Comparison of ENCODE assay signal across 39 mouse cellular contexts in genomic region chr5:90880335-90880850, GRCm38 (mm10). TPM values are rescaled to one million over a fixed set of nuclear protein-coding genes. Genes with fewer than 3 reads are reported as not detected.
DNase-seq lines count a peak whose midpoint lies in the region; ATAC-seq lines count a peak whose summit lies in the region.
"Had no signal": no experiment of that assay in that cellular context is flagged by ENCODE, and none has a peak within 500 bp of the region (broad histone marks: within the 10 kb centered on the region; RNA-seq: fewer than 3 reads in every experiment).

No protein-coding gene starts in this region.

- H3K27me3 ChIP-seq in kidney, embryonic 15.5 days, result no peaks in the 10 kb centered on the region
- H3K27me3 ChIP-seq: embryonic facial prominence, embryonic 13.5 days; limb, embryonic 13.5 days; megakaryocyte, embryonic 14.5 days; neural tube, embryonic 15.5 days had no signal

- no peak overlapping the region for H3K9ac ChIP-seq in kidney, embryonic 15.5 days
- H3K9ac ChIP-seq: embryonic facial prominence, embryonic 13.5 days; hindbrain, embryonic 14.5 days; limb, embryonic 13.5 days; neural tube, embryonic 15.5 days had no signal

- H3K4me2 ChIP-seq in kidney, embryonic 15.5 days, result no peak overlapping the region
- H3K4me2 ChIP-seq: embryonic facial prominence, embryonic 13.5 days; heart, embryonic 11.5 days; hindbrain, embryonic 14.5 days; limb, embryonic 13.5 days; liver, embryonic 11.5 days; neural tube, embryonic 15.5 days had no signal

- DNase-seq in adrenal gland, adult (ENCODE audit: inconsistent age in 2 of 2, low spot score in 1 of 2), result peak; percentile 24 to 53
- no peak for DNase-seq in adrenal gland, postnatal 25 days
- no peak for DNase-seq in kidney, postnatal 14 days
- DNase-seq in brain, adult 2 months (ENCODE audit: low read depth, low spot score), result peak; percentile 11
- DNase-seq in cerebellum, postnatal 10 days, result no peak
- no peak for DNase-seq in thymus, postnatal 0 days (ENCODE audit: low spot score)
- DNase-seq: cerebellum, adult 9-10 months; heart, postnatal 36 days; kidney, postnatal 10 days; lung, postnatal 36 days; midbrain, embryonic 14.5 days; retina, postnatal 1 day; right cerebral cortex, postnatal 14 days; thymus, postnatal 14 days had no signal

- WGBS in kidney, embryonic 15.5 days, result 42% methylated on average over 7 of the region's 7 CpGs

- no peaks in the 10 kb centered on the region for H3K4me1 ChIP-seq in kidney, embryonic 15.5 days
- H3K4me1 ChIP-seq: neural tube, embryonic 15.5 days had no signal

- peak; percentile 87 for ATAC-seq in kidney, embryonic 15.5 days (replicated peaks; ENCODE audit: low FRiP score)
- ATAC-seq: forebrain, embryonic 16.5 days; intestine, postnatal 0 days had no signal

- no peak overlapping the region for H3K4me3 ChIP-seq in kidney, embryonic 15.5 days (replicated peaks)
- H3K4me3 ChIP-seq: embryonic facial prominence, embryonic 13.5 days; erythroblast, embryonic 14.5 days; gastrocnemius, adult 2 months; layer of hippocampus, adult 2 months; limb, embryonic 13.5 days; megakaryocyte, embryonic 14.5 days; neural tube, embryonic 15.5 days had no signal

- H3K36me3 ChIP-seq in kidney, embryonic 15.5 days, result no peaks in the 10 kb centered on the region
- H3K36me3 ChIP-seq: embryonic facial prominence, embryonic 13.5 days; limb, embryonic 13.5 days; neural tube, embryonic 15.5 days had no signal

- H3K27ac ChIP-seq in kidney, embryonic 15.5 days, result 0 out of 2 replicates have a peak overlapping the region, but pooled peaks have one; percentile 38
- H3K27ac ChIP-seq: embryonic facial prominence, embryonic 13.5 days; gastrocnemius, adult 2 months; hindbrain, embryonic 14.5 days; layer of hippocampus, adult 2 months; limb, embryonic 13.5 days; neural tube, embryonic 15.5 days had no signal

- no peaks in the 10 kb centered on the region for H3K9me3 ChIP-seq in kidney, embryonic 15.5 days (replicated peaks)
- H3K9me3 ChIP-seq: embryonic facial prominence, embryonic 13.5 days; limb, embryonic 13.5 days; megakaryocyte, embryonic 14.5 days; neural tube, embryonic 15.5 days had no signal

RNA-seq across cellular contexts. Expression of gene Cxcl1, which starts 10.6 kb away (rescaled TPM):
- 0.73 and 1.00 TPM in 2 replicates for total RNA-seq in adrenal gland, postnatal 25 days (2021)
- 0.65 and 0.77 TPM in 2 replicates for polyA plus RNA-seq in kidney, embryonic 15.5 days (2015; fragmentation: Nextera tagmentation; extraction: Ambion mirVana)
- 1.6 and 2.1 TPM in 2 replicates for polyA plus RNA-seq in thymus, postnatal 0 days (2015; fragmentation: Nextera tagmentation; extraction: Ambion mirVana)
- total RNA-seq: layer of hippocampus, adult 2 months; left cerebral cortex, postnatal 36 days; monocyte, adult 5-6 weeks had no signal
- polyA plus RNA-seq: erythroblast, embryonic 14.5 days; forebrain, embryonic 11.5 days; forebrain, embryonic 16.5 days; midbrain, embryonic 14.5 days had no signal

RNA-seq across cellular contexts. Expression of gene Cxcl2, which starts 23.3 kb away (rescaled TPM):
- total RNA-seq in adrenal gland, postnatal 25 days (2021), result 1.1 TPM in 1 of 2 replicates, not detected in the other
- polyA plus RNA-seq in kidney, embryonic 15.5 days (2015; fragmentation: Nextera tagmentation; extraction: Ambion mirVana), result not detected in 2 replicates
- 0.54 and 0.98 TPM in 2 replicates for polyA plus RNA-seq in thymus, postnatal 0 days (2015; fragmentation: Nextera tagmentation; extraction: Ambion mirVana)
- total RNA-seq: gastrocnemius, adult 2 months; gastrocnemius, postnatal 36 days; heart, adult 18-20 months; heart, postnatal 36 days; layer of hippocampus, adult 2 months; layer of hippocampus, postnatal 14 days; left cerebral cortex, adult 8-10 months; left cerebral cortex, postnatal 36 days had no signal
- polyA plus RNA-seq: embryonic facial prominence, embryonic 13.5 days; forebrain, embryonic 11.5 days; forebrain, embryonic 16.5 days; heart, embryonic 11.5 days; heart, embryonic 16.5 days; liver, embryonic 16.5 days; lung, embryonic 16.5 days; midbrain, embryonic 14.5 days; neural tube, embryonic 15.5 days; stomach, embryonic 14.5 days; testis, adult 2 months had no signal

RNA-seq across cellular contexts. Expression of gene Mthfd2l, which starts 50.5 kb away (rescaled TPM):
- 12.4 and 18.7 TPM in 2 replicates for total RNA-seq in adrenal gland, postnatal 25 days (2021)
- 47.1 and 61.2 TPM in 2 replicates for polyA plus RNA-seq in kidney, embryonic 15.5 days (2015; fragmentation: Nextera tagmentation; extraction: Ambion mirVana)
- 27.5 and 27.7 TPM in 2 replicates for polyA plus RNA-seq in thymus, postnatal 0 days (2015; fragmentation: Nextera tagmentation; extraction: Ambion mirVana)

Comparison
In these comparisons a context has a peak if more than half of its experiments do, and no peak if none do; other contexts are left out.
1. DNase-seq: peak in adrenal gland, adult (2 of 2) and brain, adult 2 months (single experiment); none in adrenal gland, postnatal 25 days (single experiment), kidney, postnatal 14 days (single experiment), cerebellum, postnatal 10 days (0 of 2) and thymus, postnatal 0 days (single experiment).